Mouse (Mus musculus) layer of hippocampus, postnatal 25 days (tissue): Measurements from ENCODE around the gene Clrn1. TPM values are rescaled to one million over a fixed set of nuclear protein-coding genes. Genes with fewer than 3 reads are reported as not detected.
"Not testable (repeated sequence)": the region's sequence is repeated elsewhere in the genome, so short reads cannot be mapped to it uniquely, and the experiment has no call there.

Source experiments
- DNase-seq, 2 experiments: peaks; one replicate each; pipeline ENCODE4 v3.0.0; 2022; ENCODE audit warnings: mixed read lengths in 2 of 2, low spot score in 1 of 2; ENCODE audit errors: extremely low spot score in 1 of 2
- total RNA-seq, 2 experiments: library from RNA; stranded (reverse); gene quantifications; 2 replicates each; pipeline ENCODE4 v1.2.3; 2021

Clrn1 gene
- 1 to 10 TPM; 1.5 to 1.7 TPM for total RNA-seq

GRCm38 (mm10) chr3:58884801-58885573, at the start of gene Clrn1:
Gene Clrn1, minus strand, starts transcription at chr3:58885340.
- DNase-seq, result no peak

GRCm38 (mm10) chr3:58924027-58924426, 38.9 kb upstream of the Clrn1 start:
- DNase-seq, result no peak

DNA sequence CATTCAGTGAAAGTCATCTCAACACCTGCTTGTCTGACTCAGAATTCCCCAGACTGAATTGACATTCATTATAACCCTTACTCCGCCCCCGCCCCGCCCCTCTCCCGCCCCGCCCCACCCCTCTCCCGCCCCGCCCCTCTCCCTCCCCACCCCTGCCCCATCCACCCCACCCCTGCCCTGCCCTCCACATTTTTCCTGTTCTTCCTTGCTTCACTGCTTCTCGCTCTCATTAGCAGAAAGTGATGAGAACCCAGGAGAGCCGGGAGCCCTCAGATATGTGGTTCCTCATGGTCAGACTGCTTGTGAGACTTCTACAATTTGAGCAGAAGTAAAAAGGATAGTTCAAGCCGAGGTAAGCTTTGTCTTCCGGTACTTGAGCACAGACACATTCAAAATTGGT, 38.0 kb upstream of the Clrn1 start:
- no peak for DNase-seq

GRCm38 (mm10) chr3:58922636-58923035, 37.5 kb upstream of the Clrn1 start:
- DNase-seq, result no peak

GRCm38 (mm10) chr3:58921316-58921715, 36.2 kb upstream of the Clrn1 start:
- no peak for DNase-seq

DNA sequence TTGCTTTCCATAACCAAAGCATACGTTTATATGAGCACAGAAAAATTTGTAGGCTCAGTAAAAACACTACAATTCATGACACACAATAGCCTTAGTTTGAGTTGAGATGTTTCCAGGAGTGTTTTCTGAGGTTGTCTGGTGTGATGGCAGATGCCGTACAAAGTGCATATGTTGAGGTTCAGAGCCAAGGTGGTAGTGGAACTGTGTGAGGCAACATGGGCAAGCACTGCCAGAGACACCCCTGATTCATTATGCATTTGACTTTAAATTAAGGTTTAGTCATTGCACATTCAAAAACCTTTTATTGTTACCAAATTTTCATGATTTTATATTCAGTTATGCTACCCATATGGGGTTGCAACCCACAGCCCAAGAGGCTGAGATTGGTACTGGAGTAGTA, 19.5 kb upstream of the Clrn1 start:
- no peak for DNase-seq

DNA sequence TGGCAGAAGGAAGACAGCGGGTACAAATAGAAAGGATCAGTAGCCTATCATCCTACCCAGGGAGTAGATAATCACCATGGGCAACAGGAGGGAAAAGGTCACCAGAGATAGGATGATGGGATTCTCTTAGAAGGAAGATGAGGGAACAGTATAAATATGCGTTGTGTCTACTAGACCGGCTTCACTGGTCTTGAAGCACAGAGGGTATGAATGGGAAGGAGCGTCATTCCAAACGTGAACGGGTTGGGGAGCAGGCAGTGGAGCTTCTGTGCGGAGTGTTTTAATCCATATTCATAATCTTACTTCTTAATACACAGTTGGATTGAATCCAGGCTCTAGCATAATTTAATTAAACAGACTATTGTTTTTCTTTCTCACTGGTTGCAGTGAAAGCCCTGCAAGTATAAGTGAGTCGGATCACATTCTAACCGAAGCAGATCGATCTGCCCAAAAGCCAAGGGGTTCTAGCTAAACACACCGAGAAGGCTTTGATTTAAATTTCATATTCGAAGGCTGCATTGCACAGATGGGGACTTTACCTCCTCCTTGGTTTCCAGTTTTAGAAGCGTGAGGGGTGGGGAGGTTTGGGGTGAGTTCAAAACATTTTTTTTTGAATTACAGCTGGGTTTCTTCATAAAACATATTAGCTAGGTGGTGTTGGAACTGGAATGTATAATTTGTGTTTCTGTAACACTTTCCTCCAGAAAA, 17.1 kb upstream of the Clrn1 start:
- no peak for DNase-seq

DNA sequence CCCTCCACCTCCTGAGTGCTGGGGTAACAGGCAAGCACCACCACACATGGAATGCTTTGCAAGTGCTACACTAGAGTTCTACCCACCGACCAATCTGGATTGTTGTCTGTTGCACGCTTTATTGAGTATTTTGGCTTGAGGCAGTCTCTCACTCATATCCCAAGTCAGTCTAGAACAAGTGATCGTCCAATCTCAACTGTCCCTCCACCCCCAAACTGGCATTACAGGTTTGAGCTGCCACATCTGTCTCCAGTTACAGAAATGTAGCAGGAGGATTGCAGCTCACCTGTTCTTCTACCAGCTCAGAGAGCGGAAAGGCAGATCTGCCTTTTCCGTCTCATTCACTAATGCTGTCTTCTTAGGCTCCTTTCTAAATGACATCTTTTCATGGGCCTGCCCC, 10.0 kb upstream of the Clrn1 start:
- no peak for DNase-seq

- no peak for DNase-seq
Observed at GRCm38 (mm10) chr3:58894529-58894928, 9.4 kb upstream of the Clrn1 start.

DNA sequence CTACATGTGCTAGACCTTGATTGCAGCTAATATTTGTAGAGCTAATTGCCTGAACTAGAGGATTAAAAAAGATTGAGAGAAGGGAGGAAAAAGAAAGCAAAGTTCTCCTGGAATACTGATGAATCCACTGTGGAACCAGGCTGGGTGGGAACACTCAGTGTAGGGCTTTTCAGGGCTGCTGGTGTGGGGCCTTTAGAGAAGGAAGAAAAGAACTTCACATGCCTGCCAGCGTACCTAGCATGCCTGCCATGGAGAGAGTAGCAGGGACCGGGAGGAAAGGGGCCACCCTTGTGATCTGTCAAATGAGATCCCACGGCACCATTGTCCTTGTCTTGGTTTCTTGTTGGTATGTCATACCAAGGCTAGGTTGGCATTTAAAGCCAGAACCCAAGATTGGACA, 4.5 kb upstream of the Clrn1 start:
- DNase-seq, result no peak

DNA sequence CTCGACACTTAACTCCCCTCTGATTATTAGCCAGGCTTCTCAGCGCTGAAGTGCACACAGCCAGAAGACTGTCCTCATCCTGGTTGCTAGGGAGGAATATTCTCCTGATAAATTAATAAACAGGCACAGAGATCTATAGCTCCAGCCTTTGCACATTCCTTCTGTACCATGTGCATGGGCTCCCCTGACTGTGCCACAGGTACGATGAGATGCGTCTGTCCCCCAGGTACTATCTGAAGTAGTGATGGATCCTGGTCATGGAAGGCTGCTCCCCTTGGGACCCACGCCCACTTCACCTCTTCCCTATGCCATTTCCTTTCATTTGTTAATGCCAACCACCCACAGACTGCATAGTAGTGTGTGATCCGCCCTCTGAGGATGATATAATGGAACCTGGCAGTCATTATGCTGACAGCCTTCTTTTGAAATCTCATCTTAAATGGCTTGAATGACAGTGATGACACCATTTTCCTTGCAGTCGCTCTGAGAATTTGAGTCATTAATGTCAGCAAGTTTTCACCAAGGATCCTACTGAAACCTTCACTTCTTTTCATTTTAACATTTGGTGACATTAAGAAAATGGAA, 3.1 kb upstream of the Clrn1 start:
- DNase-seq, result no peak

- DNase-seq, result no peak
Observed at GRCm38 (mm10) chr3:58887719-58888118, 2.6 kb upstream of the Clrn1 start.

DNA sequence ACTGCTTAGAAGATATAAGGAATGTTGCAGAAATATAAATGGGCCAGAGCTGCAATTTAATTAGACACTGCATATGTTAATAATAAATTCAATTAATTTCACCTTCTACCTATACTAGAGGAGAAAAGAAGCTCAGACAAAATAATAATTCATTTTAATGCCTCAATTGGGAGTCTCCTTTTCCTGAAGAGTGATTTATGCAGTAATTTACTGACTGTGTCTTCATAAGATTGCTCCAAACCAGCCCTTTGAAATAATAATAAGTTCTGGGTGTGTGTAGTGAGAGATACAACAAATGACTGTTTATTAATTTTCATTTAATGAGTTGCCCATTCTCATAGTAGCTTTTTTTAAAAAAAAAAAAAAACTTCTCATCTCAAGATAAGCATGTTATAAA, 1.6 kb downstream of the Clrn1 start:
- no peak for DNase-seq

DNA sequence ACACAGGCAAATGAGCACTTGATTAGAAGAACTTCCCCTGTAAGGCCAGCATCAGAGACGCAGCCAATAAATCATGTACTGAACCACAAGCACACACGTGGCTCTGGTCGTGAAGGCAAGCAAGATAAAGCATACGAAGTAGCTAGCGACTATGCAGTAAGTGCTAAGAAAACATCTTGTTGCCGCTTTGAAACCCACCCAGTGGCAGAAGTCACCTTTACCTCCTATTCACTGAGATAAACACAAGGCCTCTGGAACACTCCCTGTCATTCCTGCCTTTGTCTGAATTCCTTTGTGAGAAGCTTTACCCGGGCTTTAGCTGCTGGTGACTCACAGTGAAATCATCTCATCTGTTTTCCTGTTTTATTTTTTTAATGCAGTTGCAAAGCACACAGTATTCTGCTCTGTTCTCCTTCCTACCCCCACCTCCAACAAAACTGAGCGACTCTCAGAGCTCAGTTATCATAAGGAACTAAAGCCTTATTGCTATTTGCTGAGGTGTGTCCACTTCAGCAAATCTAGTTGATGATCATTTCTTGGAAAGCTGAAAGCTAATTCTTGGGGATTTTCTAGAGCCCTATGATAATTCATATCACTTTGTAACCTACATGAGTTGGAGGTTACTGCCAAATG, 2.1 kb downstream of the Clrn1 start:
- no peak for DNase-seq

- no peak for DNase-seq
Observed at GRCm38 (mm10) chr3:58881016-58881415, 4.1 kb downstream of the Clrn1 start.

GRCm38 (mm10) chr3:58880181-58880580, 5.0 kb downstream of the Clrn1 start:
- DNase-seq, result no peak

- DNase-seq, result not testable (repeated sequence)
Observed at GRCm38 (mm10) chr3:58871882-58872281, 13.3 kb downstream of the Clrn1 start.

- no peak for DNase-seq
Observed at GRCm38 (mm10) chr3:58865690-58866089, 19.4 kb downstream of the Clrn1 start.

- DNase-seq, result no peak
Observed at GRCm38 (mm10) chr3:58862976-58863375, 22.2 kb downstream of the Clrn1 start.

DNA sequence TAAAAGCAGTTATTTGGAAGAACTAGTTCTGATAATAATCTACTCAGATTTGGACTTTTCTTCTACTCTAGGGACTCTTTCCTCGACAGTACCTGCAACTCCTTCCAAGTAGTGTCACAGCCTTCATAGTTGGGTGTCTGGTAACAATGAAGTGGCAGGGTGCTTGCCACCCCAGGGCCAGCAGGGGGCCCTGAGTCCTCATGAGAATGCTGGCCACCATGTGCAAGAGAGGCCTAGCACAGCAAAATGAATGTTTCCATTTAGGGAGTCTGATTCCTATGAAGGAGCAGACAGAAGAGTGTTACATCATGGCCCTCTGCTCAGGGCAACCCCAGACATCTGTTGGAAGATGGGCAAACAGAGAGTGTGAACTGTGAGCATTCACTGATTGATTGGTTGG, 41.7 kb downstream of the Clrn1 start:
- no peak for DNase-seq

- no peak for DNase-seq
Observed at GRCm38 (mm10) chr3:58833442-58834160, 51.5 kb downstream of the Clrn1 start.
